Mouse (Mus musculus): Measurements from ENCODE around the gene Gm10065.
"Not testable (repeated sequence)": the region's sequence is repeated elsewhere in the genome, so short reads cannot be mapped to it uniquely, and the experiment has no call there.

The Gm10065 gene

DNA sequence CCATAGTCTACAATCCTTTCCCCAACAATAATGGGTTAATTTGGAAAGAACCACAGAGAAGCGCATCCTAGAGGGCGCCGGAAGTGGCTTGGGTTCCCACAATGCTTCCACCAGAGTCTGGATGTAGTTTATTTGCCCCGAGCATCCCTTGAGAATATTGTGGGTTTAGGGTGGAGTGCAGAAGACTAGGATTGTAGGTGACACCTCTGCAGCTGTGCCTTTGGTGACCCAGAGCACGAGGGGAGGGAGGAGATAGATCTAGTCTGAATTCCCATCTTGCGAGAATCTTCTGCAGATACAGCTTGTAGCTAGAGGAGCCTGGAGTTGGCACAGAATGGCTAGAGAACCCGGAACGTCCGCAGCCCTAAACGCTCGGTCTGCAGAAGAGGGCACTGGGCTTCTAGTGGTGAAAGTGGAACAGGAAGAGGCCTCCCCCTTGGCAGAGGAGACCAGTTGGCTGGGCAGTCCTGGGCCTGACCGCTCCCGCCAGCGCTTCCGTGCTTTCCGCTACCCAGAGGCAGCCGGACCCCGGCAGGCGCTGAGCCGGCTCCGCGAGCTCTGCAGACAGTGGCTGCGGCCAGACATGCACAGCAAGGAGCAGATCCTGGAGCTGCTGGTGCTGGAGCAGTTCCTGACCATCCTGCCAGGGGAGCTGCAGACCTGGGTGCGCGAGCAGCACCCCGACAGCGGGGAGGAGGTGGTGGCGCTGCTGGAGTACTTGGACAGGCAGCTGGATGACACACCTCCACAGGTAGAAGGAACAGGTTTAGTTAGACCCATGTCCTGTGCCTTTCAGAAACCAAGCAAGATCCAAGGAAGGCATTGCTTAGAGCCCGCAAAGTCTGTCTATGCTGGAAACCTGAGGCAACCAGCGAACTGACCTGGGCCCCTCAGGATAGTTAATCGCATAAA lies at the start of gene Gm10065, which contains the start of gene Zkscan4:
TSS of gene Gm10065 (minus strand) at position 683 of the 912 bp plus-strand sequence.
TSS of gene Zkscan4 (plus strand) at position 149 of the 912 bp plus-strand sequence.
- peak; percentile 11 for DNase-seq

GRCm38 (mm10) chr13:21506221-21506649 lies 27.0 kb upstream of the Gm10065 start:
- peak; percentile 77 for DNase-seq

GRCm38 (mm10) chr13:21502296-21502695 lies 23.1 kb upstream of the Gm10065 start:
- no peak for DNase-seq

- DNase-seq: not testable (repeated sequence)
Observed at GRCm38 (mm10) chr13:21501182-21501581, 21.9 kb upstream of the Gm10065 start, which contains the start of gene Gm11273. TSS of gene Gm11273 (minus strand) at chr13:21501418.

GRCm38 (mm10) chr13:21495080-21495479 lies 15.8 kb upstream of the Gm10065 start, which contains the start of gene AK157302:
TSS of gene AK157302 (plus strand) at chr13:21495223.
- DNase-seq: no peak

DNA sequence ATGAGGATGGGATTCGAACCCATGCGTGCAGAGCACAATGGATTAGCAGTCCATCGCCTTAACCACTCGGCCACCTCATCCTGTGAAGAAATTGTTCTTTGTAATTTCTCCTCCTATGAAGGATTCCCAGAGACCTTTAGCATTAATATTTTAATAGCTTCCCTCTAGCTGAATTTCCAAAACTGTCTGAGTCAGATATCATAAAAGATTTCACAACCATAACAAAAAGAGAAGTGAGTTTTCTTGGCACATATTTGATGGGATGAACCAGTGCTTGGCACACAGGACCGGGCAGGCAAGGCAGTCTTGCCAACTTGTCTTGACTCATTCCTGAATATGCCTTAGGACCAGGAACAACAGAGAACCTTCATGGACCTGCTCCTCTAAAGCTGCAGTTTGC lies 13.6 kb upstream of the Gm10065 start:
- DNase-seq: no peak

GRCm38 (mm10) chr13:21486881-21487280 lies 7.6 kb upstream of the Gm10065 start:
- DNase-seq: no peak

DNA sequence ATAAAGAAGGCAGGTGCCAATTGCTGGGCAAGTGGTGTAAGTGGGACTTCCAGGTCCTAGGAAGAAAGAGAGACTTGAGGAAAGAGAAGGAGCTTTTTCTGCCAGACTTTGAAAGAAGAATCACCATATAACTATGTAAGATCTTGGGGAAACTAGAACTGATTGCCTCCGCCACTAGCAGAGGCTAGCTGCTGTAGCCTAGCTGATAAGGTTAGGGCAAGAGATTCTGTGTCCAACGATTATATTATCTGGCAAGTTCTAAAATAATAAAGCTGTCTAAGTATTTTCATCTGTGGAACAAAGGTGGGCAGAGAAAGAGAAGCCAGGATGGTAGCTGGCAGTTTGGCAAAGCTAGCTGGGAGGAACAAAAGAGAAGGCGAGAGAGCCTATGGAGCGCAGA lies 6.8 kb downstream of the Gm10065 start:
- no peak for DNase-seq

DNA sequence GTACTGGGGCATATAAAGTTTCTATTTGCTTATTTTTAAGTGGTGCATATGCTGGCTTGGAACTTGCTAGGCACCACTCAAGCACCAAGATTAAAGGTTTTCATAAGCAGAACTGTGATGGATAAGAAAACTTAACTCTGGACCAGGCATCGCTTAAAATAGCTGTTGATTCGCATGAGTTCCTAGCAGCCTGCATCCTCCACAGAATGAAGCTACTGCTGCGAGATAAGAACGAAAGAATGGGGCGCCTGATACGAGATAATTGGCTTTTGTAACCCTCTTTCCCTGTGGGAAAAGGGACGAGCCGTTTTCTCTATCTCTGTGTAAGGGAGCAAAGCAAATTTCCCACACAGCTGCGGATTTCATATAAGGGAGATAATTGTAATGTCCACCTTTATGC lies 10.1 kb downstream of the Gm10065 start:
- DNase-seq: no peak

- DNase-seq: peak; percentile 39
Observed at GRCm38 (mm10) chr13:21468061-21469019, 10.9 kb downstream of the Gm10065 start, which contains the start of gene Nkapl. TSS of gene Nkapl (minus strand) at chr13:21468509.

DNA sequence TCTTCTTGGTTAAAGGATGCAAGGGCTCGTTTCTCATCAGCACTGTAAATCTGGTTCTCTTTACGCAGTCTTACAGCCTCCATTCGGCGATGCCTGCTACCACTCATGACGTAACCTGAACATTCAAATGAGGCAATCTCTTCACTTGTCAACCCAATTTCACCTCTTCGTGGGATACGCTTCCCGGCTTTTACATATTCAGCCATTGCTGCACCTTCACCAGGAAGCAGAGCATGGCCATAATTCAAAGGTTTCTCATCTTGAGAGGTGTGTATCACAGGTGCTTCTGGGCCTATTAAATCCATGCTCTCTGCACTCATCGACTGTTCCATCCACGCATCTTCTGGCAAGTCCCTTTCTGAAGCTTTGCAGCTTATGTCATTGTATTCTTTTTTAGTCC lies 11.9 kb downstream of the Gm10065 start:
- no peak for DNase-seq

- DNase-seq: not testable (repeated sequence)
Observed at GRCm38 (mm10) chr13:21462516-21462915, 16.7 kb downstream of the Gm10065 start.

- DNase-seq: no peak
Observed at GRCm38 (mm10) chr13:21456347-21456746, 22.9 kb downstream of the Gm10065 start.

DNA sequence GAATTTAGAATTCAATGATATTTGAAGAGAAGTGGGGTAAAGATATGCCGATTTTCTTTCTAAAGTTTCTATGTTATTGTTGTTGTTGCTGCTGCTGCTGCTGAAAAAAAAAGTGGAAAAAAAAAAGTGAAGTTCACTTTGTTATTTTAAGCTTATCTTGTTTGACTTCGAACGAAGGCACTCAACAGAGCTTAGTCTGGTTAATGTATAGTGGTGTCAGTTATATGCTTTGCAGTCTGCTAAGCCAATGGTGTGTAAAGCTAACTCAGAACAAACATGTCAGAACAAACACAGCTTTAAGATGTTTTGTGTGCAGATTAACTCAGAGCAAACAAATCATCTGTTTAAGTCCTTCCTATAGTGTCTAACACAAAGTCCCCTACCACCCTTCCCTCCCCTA lies 25.1 kb downstream of the Gm10065 start:
- DNase-seq: no peak

DNA sequence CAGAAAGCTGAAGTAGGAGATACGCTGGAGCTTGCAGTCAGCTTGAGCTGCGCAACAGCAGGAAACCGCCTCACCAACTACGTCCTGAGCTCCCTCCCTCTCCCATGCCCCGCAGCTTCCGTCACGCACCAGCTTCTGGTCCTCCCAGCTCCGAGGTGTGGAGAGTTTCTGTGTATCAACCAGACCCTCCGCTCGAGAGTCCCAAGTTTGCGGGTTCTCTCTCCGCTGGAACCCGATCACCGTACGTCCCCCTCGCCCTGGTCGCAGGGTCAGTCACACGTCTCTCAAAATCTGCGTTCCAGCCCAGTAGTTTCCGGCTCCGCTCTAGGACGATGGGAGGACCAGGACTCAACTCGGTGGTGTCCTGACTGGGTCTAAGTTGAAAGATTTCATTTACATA lies 25.8 kb downstream of the Gm10065 start, which contains the start of gene Zscan26:
TSS of gene Zscan26 (minus strand) at position 282 of the 400 bp plus-strand sequence.
- DNase-seq: peak; percentile 71

GRCm38 (mm10) chr13:21453042-21453441 lies 26.2 kb downstream of the Gm10065 start:
- no peak for DNase-seq

DNA sequence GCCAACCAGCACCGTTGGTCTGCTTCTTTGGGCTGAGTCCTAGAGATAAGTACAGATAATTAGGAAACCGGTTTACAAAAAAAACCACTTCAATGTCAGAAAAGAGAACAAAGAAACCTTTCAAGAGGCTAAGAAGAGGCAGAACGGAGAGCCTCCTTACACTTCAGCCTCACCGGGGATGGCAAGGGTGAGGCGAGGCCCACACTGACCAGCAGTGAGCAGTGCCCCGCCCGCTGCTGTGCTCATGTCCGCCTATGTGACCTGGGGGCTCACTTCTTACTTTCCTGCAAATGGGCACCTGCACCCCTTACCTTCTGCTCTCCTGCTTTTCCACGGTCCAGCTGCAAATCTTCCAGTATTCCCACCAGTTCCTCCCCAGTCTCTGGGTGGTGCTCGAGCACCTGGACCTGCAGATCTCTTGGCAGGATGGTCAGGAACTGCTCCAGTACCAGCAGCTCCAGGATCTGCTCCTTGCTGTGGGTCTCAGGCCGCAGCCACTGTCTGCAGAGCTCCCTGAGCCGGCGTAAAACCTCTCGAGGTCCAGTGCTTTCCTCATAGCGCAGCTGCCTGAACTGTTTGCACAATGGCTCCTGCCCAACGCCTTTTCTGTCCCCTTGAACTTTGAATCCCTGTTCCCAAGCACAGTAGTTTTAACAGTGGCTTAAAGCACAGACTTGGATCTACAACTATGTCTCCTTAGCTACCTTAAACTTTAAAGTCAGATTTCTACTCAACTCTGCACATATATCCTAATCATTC lies 31.2 kb downstream of the Gm10065 start:
- DNase-seq: no peak

DNA sequence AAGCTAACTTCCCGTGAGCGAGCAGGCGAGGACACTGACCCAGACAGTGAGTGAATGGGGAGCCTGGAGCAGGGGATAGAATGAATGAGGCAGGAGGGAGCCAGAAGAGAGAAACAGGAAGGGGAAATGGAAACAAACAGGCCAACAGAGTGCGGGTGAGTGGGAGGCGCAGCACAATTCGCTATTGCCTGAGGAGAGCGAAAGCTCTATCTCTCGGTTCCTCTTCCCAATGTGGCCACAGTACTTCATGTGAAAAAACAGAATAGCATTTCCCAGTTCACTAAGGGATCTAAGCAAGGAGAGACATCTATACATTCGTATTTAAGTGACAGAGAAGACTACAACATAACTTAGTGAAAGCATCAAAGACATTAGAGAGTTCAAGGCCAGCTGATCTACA lies 32.4 kb downstream of the Gm10065 start:
- no peak for DNase-seq

GRCm38 (mm10) chr13:21441207-21441572 lies 38.1 kb downstream of the Gm10065 start:
- no peak for DNase-seq

GRCm38 (mm10) chr13:21440503-21441206 lies 38.6 kb downstream of the Gm10065 start, which contains the start of gene Pgbd1:
TSS of gene Pgbd1 (minus strand) at chr13:21441058.
- peak; percentile 72 for DNase-seq

GRCm38 (mm10) chr13:21435476-21435875 lies 43.8 kb downstream of the Gm10065 start:
- no peak for DNase-seq

Measured in thymus, postnatal 25 days (tissue).